Mouse (Mus musculus) midbrain, embryonic 12.5 days (tissue): ENCODE data around the gene Gm17545. TPM values are rescaled to one million over a fixed set of nuclear protein-coding genes. Genes with fewer than 3 reads are reported as not detected.
A peak's percentile ranks its signal among the peaks of the same experiment; 100 is the strongest.

Experiments
- ATAC-seq: fragments of 200-750 bp; cut with Nextera tagmentation; 2 replicates; pipeline ENCODE4 v1.8.0; 2017; ENCODE audit warnings: low read depth, moderate TSS enrichment, moderate library complexity; ENCODE audit not compliant: low FRiP score
- H3K27ac ChIP-seq: fragments of 300-500 bp; sonication (generic); replicated peaks from 2 replicates; pipeline ENCODE4 v1.5.1; 2016; ENCODE audit warnings: mild to moderate bottlenecking
- H3K27me3 ChIP-seq: fragments of 300-500 bp; sonication (generic); 2 replicates; pipeline ENCODE4 v1.6.1; 2016; ENCODE audit warnings: mild to moderate bottlenecking
- H3K36me3 ChIP-seq: fragments of 300-500 bp; sonication (generic); 2 replicates; pipeline ENCODE4 v1.6.1; 2016
- H3K4me1 ChIP-seq: fragments of 300-500 bp; sonication (generic); 2 replicates; pipeline ENCODE4 v1.6.1; 2016
- H3K4me2 ChIP-seq: fragments of 300-500 bp; sonication (generic); replicated peaks from 2 replicates; pipeline ENCODE4 v1.6.1; 2016; ENCODE audit warnings: mild to moderate bottlenecking, moderate library complexity
- H3K4me3 ChIP-seq: fragments of 300-500 bp; sonication (generic); 2 replicates; pipeline ENCODE4 v1.5.1; 2016; ENCODE audit warnings: mild to moderate bottlenecking
- H3K9ac ChIP-seq: fragments of 300-500 bp; sonication (generic); replicated peaks from 2 replicates; pipeline ENCODE4 v1.6.1; 2016; ENCODE audit warnings: mild to moderate bottlenecking, moderate library complexity
- H3K9me3 ChIP-seq: fragments of 300-500 bp; sonication (generic); 2 replicates; pipeline ENCODE4 v1.6.1; 2016; ENCODE audit warnings: mild to moderate bottlenecking
- WGBS: fragments of 180-500 bp; shearing (Covaris S2); methylation state at CpG from one replicate; pipeline ENCODE4 v1.1.7; 2016; 5-methylcytosine and 5-hydroxymethylcytosine counted together
- polyA plus RNA-seq: library from polyadenylated mRNA; unstranded; fragments of >200 nt; fragmentation: Nextera tagmentation; extraction: Ambion mirVana; gene quantifications from 2 replicates; pipeline ENCODE4 v1.2.1, GENCODE M21; 2016

The Gm17545 gene
- polyA plus RNA-seq, 1 experiment from 2014 or later, result not detected

DNA sequence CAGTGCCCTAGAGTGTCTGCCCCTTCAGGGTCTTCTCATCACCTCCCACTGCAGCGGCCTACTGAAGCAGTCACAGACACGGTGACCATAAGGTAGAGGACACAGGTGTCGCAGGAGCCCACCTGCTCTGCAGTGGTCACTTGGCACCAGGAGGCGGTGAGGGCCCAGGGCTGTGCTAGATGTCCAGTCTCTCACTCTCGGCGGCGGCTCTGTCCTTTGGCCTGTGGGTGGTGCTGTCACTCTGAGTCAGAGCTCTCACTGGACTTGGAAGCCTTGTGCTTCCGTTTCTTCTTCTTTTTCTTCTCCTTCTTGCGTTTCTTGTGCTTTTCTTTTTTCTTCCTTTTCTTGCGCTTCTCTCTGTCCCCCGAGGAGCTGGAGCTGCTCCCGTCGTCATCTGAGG, 5.7 kb upstream of the Gm17545 start:
- Histone ChIP-seq H3K36me3 (peaks cover 79% of the 10 kb centered on the region), H3K4me3 (no peak overlapping the region), H3K27ac (no peak overlapping the region), H3K9ac (no peak overlapping the region), H3K27me3 (no peaks in the 10 kb centered on the region), H3K4me2 (no peak overlapping the region), H3K4me1 (no peaks in the 10 kb centered on the region), H3K9me3 (no peaks in the 10 kb centered on the region)
- WGBS, result 89% methylated on average over 13 of the region's 13 CpGs
- ATAC-seq, result no peak

- WGBS, result 92% methylated on average over 6 of the region's 6 CpGs
- H3K4me3 ChIP-seq, result no peak overlapping the region
- no peaks in the 10 kb centered on the region for H3K9me3 ChIP-seq
- no peaks in the 10 kb centered on the region for H3K27me3 ChIP-seq
- no peaks in the 10 kb centered on the region for H3K4me1 ChIP-seq
- H3K27ac ChIP-seq, result no peak overlapping the region
- peaks cover 86% of the 10 kb centered on the region for H3K36me3 ChIP-seq
- H3K9ac ChIP-seq, result no peak overlapping the region
- no peak for ATAC-seq
- H3K4me2 ChIP-seq, result no peak overlapping the region
Measured at GRCm38 (mm10) chr9:22449209-22449608, 4.9 kb upstream of the Gm17545 start.

DNA sequence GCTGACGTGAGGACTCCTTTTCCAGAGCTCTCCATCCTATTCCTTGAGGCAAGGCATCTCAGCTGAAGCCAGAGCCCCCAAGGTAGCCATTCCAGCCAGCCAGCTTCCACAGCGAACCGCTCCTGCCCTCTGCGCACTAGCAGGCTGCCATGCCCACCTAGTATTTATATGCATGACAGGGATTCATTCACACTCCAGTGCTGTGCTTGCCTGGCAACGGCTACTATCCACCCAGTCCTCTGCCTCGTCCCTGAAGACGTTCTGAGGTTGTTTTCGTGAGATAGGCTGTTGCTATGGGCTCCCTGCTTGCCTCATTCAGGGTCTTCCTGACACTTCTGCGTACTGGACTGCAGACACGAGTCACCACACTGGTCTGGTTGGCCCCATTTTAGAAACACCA, 1.4 kb upstream of the Gm17545 start:
- Histone ChIP-seq H3K4me1 (no peaks in the 10 kb centered on the region), H3K4me2 (no peak overlapping the region), H3K9me3 (no peaks in the 10 kb centered on the region), H3K4me3 (no peak overlapping the region), H3K27me3 (no peaks in the 10 kb centered on the region), H3K36me3 (peaks cover 95% of the 10 kb centered on the region), H3K27ac (no peak overlapping the region), H3K9ac (no peak overlapping the region)
- WGBS, result 87% methylated on average over 10 of the region's 10 CpGs
- no peak for ATAC-seq

DNA sequence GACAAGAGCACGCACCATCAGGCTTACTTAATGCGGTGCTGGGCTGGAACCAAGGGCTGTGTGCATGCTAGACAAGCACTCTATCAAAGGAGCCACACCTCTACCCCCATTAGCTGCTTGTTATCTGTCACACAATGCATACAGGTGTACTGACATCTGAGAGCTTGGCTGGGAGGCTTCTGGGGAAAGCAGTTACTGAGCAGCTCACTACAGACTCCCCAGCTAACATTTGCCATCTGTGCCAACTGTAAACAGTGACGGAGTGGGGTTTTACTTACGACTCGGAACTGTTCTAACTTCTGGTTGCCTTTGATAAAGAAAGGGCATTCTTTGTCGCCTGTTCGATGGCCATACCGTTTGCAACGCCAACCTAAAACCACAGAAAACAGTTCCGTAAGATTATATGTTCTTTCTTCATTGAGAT, 577 bp upstream of the Gm17545 start:
- H3K4me2 ChIP-seq, result no peak overlapping the region
- H3K9me3 ChIP-seq, result no peaks in the 10 kb centered on the region
- peaks cover 87% of the 10 kb centered on the region for H3K36me3 ChIP-seq
- WGBS, result 95% methylated on average over 10 of the region's 10 CpGs
- ATAC-seq, result no peak
- H3K27ac ChIP-seq, result no peak overlapping the region
- no peak overlapping the region for H3K4me3 ChIP-seq
- H3K9ac ChIP-seq, result no peak overlapping the region
- H3K27me3 ChIP-seq, result no peaks in the 10 kb centered on the region
- no peaks in the 10 kb centered on the region for H3K4me1 ChIP-seq

- Histone ChIP-seq H3K4me1 (no peaks in the 10 kb centered on the region), H3K27me3 (no peaks in the 10 kb centered on the region), H3K9ac (no peak overlapping the region), H3K4me2 (no peak overlapping the region), H3K4me3 (no peak overlapping the region), H3K36me3 (peaks cover 73% of the 10 kb centered on the region), H3K27ac (no peak overlapping the region), H3K9me3 (no peaks in the 10 kb centered on the region)
- no peak for ATAC-seq
Measured at GRCm38 (mm10) chr9:22455041-22455440, 951 bp downstream of the Gm17545 start.

GRCm38 (mm10) chr9:22457142-22457835, 3.2 kb downstream of the Gm17545 start:
- 89% methylated on average over 11 of the region's 11 CpGs for WGBS

DNA sequence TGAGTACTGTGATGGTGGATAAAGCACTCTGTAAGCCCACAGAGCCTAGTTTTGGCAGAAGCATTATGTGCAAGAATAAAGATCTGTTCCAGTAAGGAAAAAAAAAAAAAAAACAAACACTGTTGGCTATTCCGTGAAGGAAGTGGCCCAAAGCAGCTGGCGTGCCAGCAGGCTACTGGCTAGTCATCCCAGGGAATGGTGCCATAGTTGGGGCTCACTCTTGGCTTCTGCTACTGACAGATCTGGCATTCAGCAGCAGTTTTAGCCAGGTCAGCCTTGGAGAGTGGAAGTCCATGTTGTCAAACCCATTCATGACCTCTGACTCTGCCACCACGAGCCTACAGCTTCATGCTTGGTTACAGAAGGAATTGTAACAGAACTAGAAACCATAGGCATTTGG, 7.9 kb downstream of the Gm17545 start:
- H3K9me3 ChIP-seq, result no peaks in the 10 kb centered on the region
- H3K4me1 ChIP-seq, result peaks cover 3% of the 10 kb centered on the region; the same call in 1 of the 2 replicates
- H3K4me3 ChIP-seq, result no peak overlapping the region
- no peak overlapping the region for H3K27ac ChIP-seq
- H3K9ac ChIP-seq, result no peak overlapping the region
- WGBS, result 93% methylated on average over 3 of the region's 3 CpGs
- H3K36me3 ChIP-seq, result peaks cover 29% of the 10 kb centered on the region
- no peak for ATAC-seq
- H3K27me3 ChIP-seq, result no peaks in the 10 kb centered on the region
- no peak overlapping the region for H3K4me2 ChIP-seq

More at GRCm38 (mm10) chr9:22457142-22457835, 3.2 kb downstream of the Gm17545 start:
- no peak overlapping the region for H3K9ac ChIP-seq
- peaks cover 69% of the 10 kb centered on the region for H3K36me3 ChIP-seq
- H3K4me3 ChIP-seq, result no peak overlapping the region
- H3K27ac ChIP-seq, result no peak overlapping the region
- no peaks in the 10 kb centered on the region for H3K9me3 ChIP-seq
- no peak overlapping the region for H3K4me2 ChIP-seq
- ATAC-seq, result no peak
- no peaks in the 10 kb centered on the region for H3K4me1 ChIP-seq
- H3K27me3 ChIP-seq, result no peaks in the 10 kb centered on the region

DNA sequence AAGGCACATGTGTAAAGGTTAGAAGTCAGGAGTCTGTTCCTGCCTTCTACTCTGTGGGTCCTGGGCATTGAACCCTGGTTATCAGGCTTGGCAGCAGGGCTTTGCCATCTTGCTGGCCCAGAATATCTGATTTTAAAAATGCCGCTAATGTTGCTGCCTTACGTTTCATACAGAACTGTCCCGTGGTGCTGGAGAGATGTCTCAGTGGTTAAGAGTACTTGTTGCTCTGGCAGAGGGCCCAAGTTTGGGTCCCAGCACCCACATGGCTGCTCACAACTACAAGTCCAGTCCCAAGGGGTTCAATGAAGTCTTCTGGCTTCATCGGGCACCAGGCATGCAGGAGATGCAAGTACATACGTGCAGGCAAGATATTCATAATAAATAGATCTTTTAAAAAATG, 12.1 kb downstream of the Gm17545 start:
- H3K9me3 ChIP-seq, result no peaks in the 10 kb centered on the region
- H3K27me3 ChIP-seq, result no peaks in the 10 kb centered on the region
- H3K36me3 ChIP-seq, result peaks cover 14% of the 10 kb centered on the region; the same call in 1 of the 2 replicates
- peaks cover 7% of the 10 kb centered on the region for H3K4me1 ChIP-seq
- no peak overlapping the region for H3K27ac ChIP-seq
- H3K9ac ChIP-seq, result no peak overlapping the region
- WGBS, result 96% methylated on average over 5 of the region's 5 CpGs
- ATAC-seq, result no peak
- H3K4me3 ChIP-seq, result no peak overlapping the region
- H3K4me2 ChIP-seq, result no peak overlapping the region

- peak overlapping the region; percentile 85 for H3K4me3 ChIP-seq
- peak overlapping the region; percentile 89 for H3K27ac ChIP-seq
- 0 out of 2 replicates have a peak, but pooled peaks cover 4% of the 10 kb centered on the region for H3K36me3 ChIP-seq
- no peaks in the 10 kb centered on the region for H3K27me3 ChIP-seq
- H3K9ac ChIP-seq, result peak overlapping the region; percentile 88
- peaks cover 7% of the 10 kb centered on the region for H3K4me1 ChIP-seq
- peak; percentile 85 for ATAC-seq
- H3K9me3 ChIP-seq, result no peaks in the 10 kb centered on the region
- WGBS, result 2% methylated on average over 72 of the region's 73 CpGs
- H3K4me2 ChIP-seq, result peak overlapping the region; percentile 74
Measured at GRCm38 (mm10) chr9:22467371-22468169, 13.5 kb downstream of the Gm17545 start.

GRCm38 (mm10) chr9:22468170-22468898, 14.2 kb downstream of the Gm17545 start:
- H3K4me2 ChIP-seq, result peak overlapping the region; percentile 74
- peak overlapping the region; percentile 89 for H3K27ac ChIP-seq
- H3K4me3 ChIP-seq, result peak overlapping the region; percentile 85
- H3K27me3 ChIP-seq, result no peaks in the 10 kb centered on the region
- H3K4me1 ChIP-seq, result peaks cover 7% of the 10 kb centered on the region
- H3K36me3 ChIP-seq, result 0 out of 2 replicates have a peak, but pooled peaks cover 4% of the 10 kb centered on the region
- peak; percentile 92 for ATAC-seq
- no peaks in the 10 kb centered on the region for H3K9me3 ChIP-seq
- peak overlapping the region; percentile 88 for H3K9ac ChIP-seq
- 5% methylated on average over 43 of the region's 43 CpGs for WGBS

DNA sequence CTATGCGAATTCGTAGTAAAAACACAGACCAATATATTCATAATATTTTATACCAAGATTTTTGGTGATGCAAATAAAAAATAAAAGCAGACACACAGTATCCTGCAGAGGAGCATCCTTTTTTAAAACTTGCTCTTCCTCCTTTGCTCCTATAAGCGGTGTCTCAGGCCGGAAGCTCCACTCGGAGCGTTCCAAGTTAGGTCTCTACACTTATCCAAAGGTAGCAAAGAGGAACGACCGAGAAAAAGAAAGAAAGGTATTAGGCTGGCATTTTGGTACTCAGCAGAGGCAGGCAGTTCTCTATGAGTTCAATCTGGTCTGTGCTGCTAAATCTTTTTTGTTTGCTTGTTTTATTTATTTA, 14.8 kb downstream of the Gm17545 start:
- ATAC-seq, result no peak
- peaks cover 7% of the 10 kb centered on the region for H3K4me1 ChIP-seq
- no peaks in the 10 kb centered on the region for H3K27me3 ChIP-seq
- H3K9ac ChIP-seq, result no peak overlapping the region
- H3K9me3 ChIP-seq, result no peaks in the 10 kb centered on the region
- H3K4me3 ChIP-seq, result no peak overlapping the region
- 72% methylated on average over 8 of the region's 8 CpGs for WGBS
- H3K36me3 ChIP-seq, result 0 out of 2 replicates have a peak, but pooled peaks cover 4% of the 10 kb centered on the region
- H3K27ac ChIP-seq, result no peak overlapping the region
- H3K4me2 ChIP-seq, result peak overlapping the region; percentile 74

- no peak for ATAC-seq
- Histone ChIP-seq H3K9ac (no peak within 1 kb of the TSS), H3K27me3 (no peaks in the 10 kb centered on the region), H3K4me2 (peak within 1 kb of the TSS; percentile 74), H3K9me3 (no peaks in the 10 kb centered on the region), H3K4me1 (peaks cover 7% of the 10 kb centered on the region), H3K4me3 (peak within 1 kb of the TSS; percentile 85), H3K36me3 (0 out of 2 replicates have a peak, but pooled peaks cover 4% of the 10 kb centered on the region), H3K27ac (no peak within 1 kb of the TSS)
- WGBS, result 88% methylated on average over 3 of the region's 3 CpGs
Measured at GRCm38 (mm10) chr9:22469643-22470042, 15.6 kb downstream of the Gm17545 start, which contains the start of gene Rp9. TSS of gene Rp9 (minus strand) at chr9:22469743.
